Mouse (Mus musculus): ENCODE data around the gene 5530401A14Rik.
A peak's percentile ranks its signal among the peaks of the same experiment; 100 is the strongest.

5530401A14Rik gene

GRCm38 (mm10) chr11:81860250-81860972 lies at the start of gene 5530401A14Rik:
Gene 5530401A14Rik (plus strand): TSS chr11:81860673.
- peak; percentile 80 for DNase-seq (ENCODE audit: low spot score)

GRCm38 (mm10) chr11:81814816-81815215 lies 45.7 kb upstream of the 5530401A14Rik start:
- DNase-seq (ENCODE audit: low spot score) = no peak

DNA sequence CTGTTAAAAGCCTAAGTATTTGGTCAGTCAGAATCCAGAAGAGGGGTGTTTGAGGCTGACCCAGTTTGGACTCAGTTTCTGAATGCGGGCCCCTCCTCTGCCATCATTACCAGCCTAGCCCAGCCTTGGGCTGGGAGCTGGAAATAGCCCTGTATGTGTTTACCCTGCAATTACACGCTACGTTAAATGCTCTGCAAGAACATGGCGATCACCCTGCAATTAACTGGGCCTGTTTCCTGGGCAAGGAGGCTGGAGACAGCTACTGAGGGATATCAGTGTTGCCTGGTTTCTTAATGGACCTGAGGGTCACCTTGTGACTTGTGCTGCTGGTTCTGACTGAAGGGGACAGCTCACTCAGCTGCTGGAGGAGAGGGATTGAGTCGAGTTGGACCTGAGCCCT lies 43.9 kb upstream of the 5530401A14Rik start:
- peak; percentile 19 for DNase-seq (ENCODE audit: low spot score)

DNA sequence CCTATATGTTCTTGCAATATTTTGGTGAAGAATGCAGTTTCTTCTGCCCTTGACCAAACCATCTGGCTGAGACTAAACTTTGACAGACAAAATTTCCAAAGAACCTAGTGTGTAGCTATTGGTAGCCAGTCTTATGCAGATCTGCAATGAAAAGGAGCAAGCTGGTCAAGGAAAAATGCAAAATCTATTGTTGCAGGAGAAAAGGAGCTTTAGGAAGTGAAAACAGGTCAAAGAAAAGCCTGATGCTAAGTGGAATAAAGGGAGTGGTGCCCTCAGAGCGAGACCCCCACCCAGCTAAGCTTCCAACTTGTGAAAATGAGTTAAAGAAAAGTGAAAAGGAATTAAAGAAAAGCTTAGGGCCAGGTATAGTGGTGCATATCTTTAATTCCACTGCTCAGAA lies 28.1 kb upstream of the 5530401A14Rik start:
- no peak for DNase-seq (ENCODE audit: low spot score)

DNA sequence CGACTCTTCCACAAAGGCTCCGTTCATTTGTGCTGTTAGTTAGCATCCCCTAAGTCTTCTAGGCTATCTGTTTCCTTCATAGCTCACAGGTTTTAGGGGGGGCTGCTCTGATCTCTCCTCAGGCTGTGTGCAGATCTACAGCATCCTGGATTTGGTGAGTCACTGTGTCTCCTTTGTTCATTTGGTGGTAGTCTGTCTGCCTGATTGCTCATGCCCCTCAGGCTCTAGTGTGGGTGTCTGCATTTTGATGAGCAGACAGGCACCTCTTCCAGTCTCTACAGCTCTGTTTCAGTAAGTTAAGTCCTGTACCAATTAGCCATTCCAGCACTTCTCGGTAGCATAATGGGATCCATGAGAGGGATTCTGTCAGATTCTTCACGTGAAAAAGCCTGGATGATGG lies 22.0 kb upstream of the 5530401A14Rik start:
- DNase-seq (ENCODE audit: low spot score) = no peak

DNA sequence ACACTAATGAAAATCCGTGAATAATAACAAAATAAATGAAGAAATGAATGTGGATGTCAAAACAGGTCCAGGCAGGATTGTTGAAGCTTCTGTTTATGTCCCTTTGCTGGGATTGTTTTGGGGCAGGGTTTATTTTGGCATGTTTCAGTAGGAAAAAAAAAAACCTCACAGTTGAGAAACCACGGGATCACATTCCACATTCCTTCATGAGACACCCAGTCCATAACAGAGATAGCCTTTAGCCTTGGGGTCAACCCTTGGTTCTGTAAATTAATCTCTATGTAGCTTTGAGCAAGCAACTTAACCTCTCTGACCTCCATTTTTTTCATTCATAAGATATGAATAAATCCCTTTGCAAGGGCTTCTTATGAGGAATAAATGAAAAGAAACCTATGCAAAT lies 19.5 kb upstream of the 5530401A14Rik start:
- no peak for DNase-seq (ENCODE audit: low spot score)

DNA sequence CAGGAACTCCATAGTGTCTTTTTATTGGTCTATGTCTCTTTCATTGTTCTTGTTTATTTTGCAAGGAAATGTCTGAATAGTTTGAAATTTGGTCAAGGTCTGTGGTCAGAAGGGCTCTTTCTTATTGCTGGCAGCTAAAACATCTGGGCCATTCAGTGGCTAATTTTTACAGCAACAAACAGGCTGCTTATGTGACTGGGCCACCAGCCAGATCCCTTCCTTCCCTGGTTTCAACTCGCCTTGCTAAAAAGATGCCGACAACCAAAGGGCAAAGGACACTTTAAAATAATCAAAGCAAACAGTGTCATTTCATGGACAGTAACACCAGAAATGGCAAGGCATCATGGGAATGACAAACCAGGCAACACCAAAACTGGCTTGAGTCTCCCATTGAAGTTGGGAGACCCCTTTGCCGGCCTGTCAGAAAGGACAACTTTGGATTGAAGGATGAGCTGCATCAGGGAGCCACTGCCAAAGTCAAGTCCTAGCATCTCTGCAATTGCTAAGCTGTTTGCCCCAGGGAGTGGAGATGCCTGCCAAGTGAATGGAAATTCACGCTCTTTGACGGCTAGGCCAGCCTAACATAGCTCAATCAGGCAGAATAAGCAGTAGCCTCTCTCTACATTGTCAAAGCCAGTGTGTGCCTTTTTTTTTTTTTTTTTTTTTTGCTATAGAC lies 15.3 kb upstream of the 5530401A14Rik start:
- no peak for DNase-seq (ENCODE audit: low spot score)

DNA sequence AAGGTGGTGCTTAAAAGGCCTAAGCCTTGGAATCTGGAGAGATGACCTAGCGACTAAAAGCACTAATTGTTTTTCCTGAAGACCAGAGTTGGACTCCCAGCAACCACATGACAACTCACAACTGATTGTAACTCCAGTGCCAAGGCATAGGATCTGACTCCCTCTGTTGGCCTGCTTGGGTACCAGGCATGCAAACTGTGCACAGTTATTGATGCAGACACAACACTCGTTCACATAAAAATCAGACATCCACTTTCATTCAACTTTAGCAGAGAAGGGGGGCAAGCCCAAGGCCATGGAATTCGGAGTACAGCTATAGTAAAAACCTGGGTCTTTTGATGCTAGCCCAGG lies 14.8 kb upstream of the 5530401A14Rik start:
- no peak for DNase-seq (ENCODE audit: low spot score)

- no peak for DNase-seq (ENCODE audit: low spot score)
Measured at GRCm38 (mm10) chr11:81847773-81848490, 12.5 kb upstream of the 5530401A14Rik start.

DNA sequence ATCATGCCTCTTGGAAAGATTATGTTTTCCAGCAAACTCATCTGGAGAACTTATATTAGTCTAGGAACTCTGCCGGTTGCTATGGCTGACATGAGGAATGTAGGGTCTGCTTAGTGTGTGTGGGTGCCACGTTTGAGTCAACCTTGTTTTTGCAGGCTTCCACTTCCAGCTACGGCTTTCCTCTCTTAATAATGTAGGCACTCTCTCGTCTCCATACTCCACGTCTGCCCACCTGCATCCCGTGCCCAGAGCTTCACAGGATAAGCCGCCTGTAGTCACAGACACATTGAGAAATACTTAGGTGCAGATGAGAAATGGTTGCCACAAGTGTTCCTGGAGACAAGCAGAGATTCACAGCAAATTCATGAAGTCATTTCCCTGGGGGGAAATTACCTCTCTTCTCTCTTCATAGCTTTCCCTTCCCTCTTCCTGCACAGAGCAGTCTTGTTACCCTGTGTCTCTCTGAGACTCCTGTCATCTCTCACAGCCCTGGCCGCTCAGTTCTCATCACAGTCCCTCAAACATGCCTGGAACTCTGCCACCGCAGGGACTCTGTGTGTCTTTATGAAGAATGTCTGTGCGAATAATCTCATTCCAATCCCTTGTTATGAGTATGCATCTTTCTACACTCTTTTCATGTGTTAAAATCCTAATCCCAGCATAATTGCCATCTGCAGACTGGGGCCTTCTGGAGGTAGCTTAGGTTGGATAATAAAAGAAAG lies 5.3 kb downstream of the 5530401A14Rik start:
- DNase-seq (ENCODE audit: low spot score) = no peak

GRCm38 (mm10) chr11:81871506-81872213 lies 11.2 kb downstream of the 5530401A14Rik start:
- no peak for DNase-seq (ENCODE audit: low spot score)

- DNase-seq (ENCODE audit: low spot score) = no peak
Measured at GRCm38 (mm10) chr11:81896511-81896910, 36.0 kb downstream of the 5530401A14Rik start.

- DNase-seq (ENCODE audit: low spot score) = peak; percentile 54
Measured at GRCm38 (mm10) chr11:81897547-81898354, 37.3 kb downstream of the 5530401A14Rik start.

DNA sequence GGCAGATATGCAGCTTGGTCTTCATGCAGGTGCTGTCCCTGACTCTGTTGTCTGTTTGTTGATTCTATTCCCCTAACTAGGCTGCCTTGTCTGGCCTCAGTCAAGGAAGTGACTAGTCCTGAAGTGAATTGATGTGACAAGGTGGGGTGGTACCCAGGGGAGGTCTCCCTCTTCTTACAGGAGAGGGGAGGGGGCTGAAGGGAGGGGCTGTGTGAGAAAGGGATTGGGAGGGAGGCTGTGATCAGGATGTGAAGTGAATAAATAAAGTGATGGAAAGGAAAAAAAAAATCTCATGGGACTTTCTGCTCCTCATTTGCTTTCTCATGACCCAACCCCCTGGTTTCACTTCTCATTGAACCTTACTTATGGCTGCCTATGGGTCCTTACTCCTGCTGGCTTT lies 41.8 kb downstream of the 5530401A14Rik start:
- no peak for DNase-seq (ENCODE audit: low spot score)

DNA sequence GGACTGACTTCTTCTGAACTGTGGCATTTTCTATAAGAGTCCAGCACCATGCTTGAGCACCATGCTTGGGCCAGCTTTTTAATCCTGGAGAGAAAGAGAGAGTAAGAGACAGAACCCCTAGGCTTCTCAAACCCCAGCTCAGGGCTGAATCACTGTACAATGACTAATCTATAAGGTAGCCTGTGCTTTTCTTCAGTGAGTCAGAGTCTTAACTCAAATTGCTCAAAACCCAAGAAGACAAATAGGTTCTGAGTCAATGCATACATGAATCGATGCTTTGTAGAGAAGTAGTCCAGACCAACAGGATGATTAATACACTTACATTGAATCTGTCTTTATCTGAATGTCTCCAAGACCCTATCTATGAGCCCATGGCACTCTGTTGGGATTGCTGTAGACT lies 48.3 kb downstream of the 5530401A14Rik start:
- DNase-seq (ENCODE audit: low spot score) = no peak

DNA sequence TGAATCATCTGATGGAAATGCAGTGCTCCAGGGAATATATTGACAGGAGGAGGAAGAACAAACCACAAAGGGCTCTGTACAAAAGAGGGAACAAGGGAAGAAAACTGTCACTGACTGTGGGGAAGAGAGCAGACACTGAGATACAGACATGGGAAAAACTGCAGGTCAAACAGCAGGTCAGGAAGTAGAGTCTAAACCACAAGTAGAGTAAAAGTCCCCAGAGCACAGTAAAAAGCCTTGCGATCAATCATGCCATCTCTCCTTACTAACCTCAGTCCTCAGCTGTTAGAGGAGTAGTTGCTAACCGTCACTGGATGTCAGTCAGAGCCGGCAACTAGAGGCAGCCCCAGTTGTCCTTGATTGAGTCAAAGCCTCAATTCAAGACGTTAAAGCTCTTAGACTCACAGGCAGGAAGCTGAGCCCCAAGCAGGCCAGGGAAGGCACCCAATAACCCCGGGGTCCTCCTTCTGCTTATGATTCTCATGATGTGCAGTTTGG lies 49.0 kb downstream of the 5530401A14Rik start:
- DNase-seq (ENCODE audit: low spot score) = no peak

DNA sequence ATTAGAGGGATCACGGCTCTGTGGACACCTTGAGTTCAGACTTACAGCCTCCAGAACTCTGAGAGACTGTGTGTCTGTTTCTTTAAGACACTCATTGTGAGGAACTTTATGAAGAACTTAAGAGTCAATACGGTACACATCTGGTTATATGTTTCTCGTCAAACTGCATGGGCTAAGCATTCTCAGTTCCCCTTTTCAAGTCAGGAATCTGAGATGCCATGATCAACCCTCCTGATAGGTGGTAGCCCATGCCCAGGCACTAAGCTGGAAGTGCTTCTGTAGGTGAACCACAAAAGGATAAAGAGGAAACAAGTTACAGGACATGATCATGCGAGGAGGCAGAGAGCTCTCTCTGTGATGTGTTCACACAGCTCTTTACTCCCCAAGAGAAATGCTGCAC lies 52.6 kb downstream of the 5530401A14Rik start:
- no peak for DNase-seq (ENCODE audit: low spot score)

DNA sequence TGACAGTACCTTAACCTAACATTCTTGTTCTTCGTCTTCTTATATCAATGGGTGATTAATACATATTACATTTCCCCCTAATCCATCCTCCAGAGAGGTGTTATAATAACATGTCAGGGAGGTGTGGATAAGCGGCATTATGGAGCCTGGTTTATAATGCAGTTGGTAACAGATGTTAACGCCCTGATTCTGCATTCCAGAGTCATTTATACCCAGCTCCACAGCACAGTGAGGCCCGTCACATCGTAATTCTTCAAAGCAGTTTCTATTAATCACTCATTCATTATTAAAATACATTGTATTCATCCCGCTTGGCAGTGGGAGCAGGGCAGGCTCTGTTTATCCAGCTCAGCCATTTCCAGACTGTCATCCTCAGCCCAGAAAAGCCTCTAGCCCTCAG lies 55.0 kb downstream of the 5530401A14Rik start:
- no peak for DNase-seq (ENCODE audit: low spot score)

GRCm38 (mm10) chr11:81923096-81923495 lies 62.6 kb downstream of the 5530401A14Rik start:
- DNase-seq (ENCODE audit: low spot score) = no peak

- no peak for DNase-seq (ENCODE audit: low spot score)
Measured at GRCm38 (mm10) chr11:81923626-81924025, 63.2 kb downstream of the 5530401A14Rik start.

DNA sequence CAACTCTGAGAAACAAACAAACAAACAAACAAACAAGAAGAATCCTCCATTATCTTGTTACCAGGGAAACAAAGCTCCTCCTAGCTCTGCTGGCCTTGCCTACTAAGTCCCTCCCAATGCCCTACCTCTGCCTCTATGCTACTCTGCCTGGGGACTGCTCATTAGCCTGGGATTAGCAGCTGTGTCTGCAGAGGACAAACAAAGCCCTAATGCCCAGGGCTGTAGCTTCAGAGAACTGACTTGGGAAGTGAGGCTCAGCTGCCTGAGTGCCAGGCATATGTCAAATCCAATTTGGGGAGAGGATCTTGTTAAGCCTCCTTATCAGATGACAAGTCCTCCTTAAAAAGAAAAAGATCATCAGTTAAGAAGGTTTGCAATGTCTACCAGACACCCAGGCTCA lies 65.9 kb downstream of the 5530401A14Rik start:
- peak; percentile 10 for DNase-seq (ENCODE audit: low spot score)

Measured in embryo, embryonic 10 days (tissue).